Mouse (Mus musculus): ENCODE measurements around the gene Rab7.
"Not testable (repeated sequence)": the region's sequence is repeated elsewhere in the genome, so short reads cannot be mapped to it uniquely, and the experiment has no call there.

DNA sequence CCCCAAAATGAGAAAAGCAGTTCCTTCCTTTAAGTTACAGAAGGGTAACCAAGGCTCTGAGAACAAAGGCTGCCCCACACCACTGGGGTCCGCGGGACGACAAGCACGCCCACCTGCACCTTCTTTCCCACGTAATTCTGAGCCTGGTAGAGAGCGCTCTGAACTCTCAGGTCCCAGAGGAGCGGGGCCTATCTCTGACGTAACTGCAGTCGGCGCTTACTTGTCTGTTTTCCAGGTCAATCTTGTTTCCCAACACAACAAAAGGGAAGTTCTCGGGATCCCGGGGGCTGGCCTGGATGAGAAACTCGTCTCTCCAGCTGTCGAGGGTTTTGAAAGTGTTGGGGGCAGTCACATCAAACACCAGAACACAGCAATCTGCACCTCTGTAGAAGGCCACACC, 40.3 kb downstream of the Rab7 start:
- TF ChIP-seq POLR2A (IDR thresholded peaks at IDR 0.05; ENCODE audit: insufficient read depth, low read length); EP300 (IDR thresholded peaks at IDR 0.05; ENCODE audit: insufficient read depth, low read depth, low read length); CTCF (IDR thresholded peaks at IDR 0.05; ENCODE audit: low read depth, low read length): not testable (repeated sequence)

Data from ES-Bruce4 (cell line).